Mouse (Mus musculus) B cell, adult 62 days (primary cell): ENCODE measurements around the gene Stbd1. TPM values are rescaled to one million over a fixed set of nuclear protein-coding genes. Genes with fewer than 3 reads are reported as not detected.

Source experiments
- total RNA-seq: library from RNA; stranded (reverse); gene quantifications from 4 replicates; pipeline ENCODE4 v1.2.4, GENCODE M21; 2023

Gene Stbd1
- 3.5 to 4.9 TPM (median 3.6 TPM) in 4 replicates for total RNA-seq

GRCm38 (mm10) chr5:92602691-92603690 lies at the start of gene Stbd1:
Stbd1 (plus strand) TSS chr5:92603041.

GRCm38 (mm10) chr5:92554891-92555511 lies 47.8 kb upstream of the Stbd1 start, which contains the start of gene Fam47e:
Fam47e (plus strand) TSS chr5:92555069.

Other genes starting within 250 kb of the Stbd1 start
- 53.8 to 60.9 TPM (median 60.1 TPM) in 4 replicates for gene Nup54, start 167.8 kb upstream of the Stbd1 start, total RNA-seq
- 28.6 to 30.0 TPM (median 29.1 TPM) in 4 replicates for gene Scarb2, start 96.2 kb upstream of the Stbd1 start, total RNA-seq
- not detected in 4 replicates for gene Fam47e, start 48.0 kb upstream of the Stbd1 start, total RNA-seq
- not detected in 4 replicates for gene Ccdc158, start 72.2 kb downstream of the Stbd1 start, total RNA-seq
- gene Shroom3, start 80.4 kb downstream of the Stbd1 start, total RNA-seq, result 0.19 to 0.20 TPM in 2 of 4 replicates, not detected in the others